Mouse (Mus musculus) MEL (cell line): Measurements from ENCODE around the gene Rsrp1. TPM values are rescaled to one million over a fixed set of nuclear protein-coding genes. Genes with fewer than 3 reads are reported as not detected.

Experiments
- DNase-seq: peaks from one replicate; pipeline ENCODE4 v3.0.0; 2011; ENCODE audit warnings: low read depth, low spot score
- H3K27ac ChIP-seq: 2 replicates; pipeline ENCODE4 v1.5.1; 2012; ENCODE audit warnings: low read depth, mild to moderate bottlenecking, control low read depth, low read length, moderate library complexity; ENCODE audit not compliant: control insufficient read depth
- H3K27me3 ChIP-seq, 2 experiments: fragments of 150-350 bp in 1 of 2; sonication (generic) in 1 of 2; 2 replicates each; pipeline ENCODE4 v1.6.1; 2012; ENCODE audit warnings: low read length in 2 of 2, mild to moderate bottlenecking in 2 of 2, improper control_type of control experiment in 1 of 2, moderate library complexity in 1 of 2; ENCODE audit not compliant: insufficient read depth in 2 of 2, control insufficient read depth in 1 of 2
- H3K36me3 ChIP-seq, 2 experiments: 2 replicates each; pipeline ENCODE4 v1.6.1; 2012 to 2014; ENCODE audit warnings: low read length in 2 of 2, improper control_type of control experiment in 1 of 2, inconsistent platforms in 1 of 2, mild to moderate bottlenecking in 1 of 2; ENCODE audit not compliant: insufficient read depth in 2 of 2, control insufficient read depth in 1 of 2
- H3K4me1 ChIP-seq, 2 experiments: fragments of 150-350 bp in 1 of 2; sonication (generic) in 1 of 2; 2 replicates each; pipeline ENCODE4 v1.6.1; 2012; ENCODE audit warnings: low read length in 2 of 2, improper control_type of control experiment in 1 of 2, mild to moderate bottlenecking in 1 of 2; ENCODE audit not compliant: insufficient read depth in 2 of 2, control insufficient read depth in 1 of 2
- H3K4me3 ChIP-seq, 2 experiments: fragments of 150-350 bp in 1 of 2; sonication (generic) in 1 of 2; 2 replicates each; pipeline ENCODE4 v1.5.1; 2012; ENCODE audit warnings: low read depth in 2 of 2, low read length in 2 of 2, mild to moderate bottlenecking in 2 of 2, moderate library complexity in 2 of 2, control low read depth in 1 of 2, improper control_type of control experiment in 1 of 2; ENCODE audit not compliant: control insufficient read depth in 1 of 2, insufficient read depth in 1 of 2
- H3K79me2 ChIP-seq: 2 replicates; pipeline ENCODE4 v1.6.1; 2012; ENCODE audit warnings: mild to moderate bottlenecking, low read length, moderate library complexity; ENCODE audit not compliant: control insufficient read depth, poor library complexity, insufficient read depth
- H3K9ac ChIP-seq: 2 replicates; pipeline ENCODE4 v1.6.1; 2012; ENCODE audit warnings: low read depth, mild to moderate bottlenecking, control low read depth, low read length, moderate library complexity; ENCODE audit not compliant: control insufficient read depth, poor library complexity, severe bottlenecking
- H3K9me3 ChIP-seq: fragments of 150-350 bp; sonication (generic); replicated peaks from 2 replicates; pipeline ENCODE4 v1.6.1; 2012; ENCODE audit warnings: mild to moderate bottlenecking, low read length, improper control_type of control experiment, moderate library complexity; ENCODE audit not compliant: insufficient read depth
- CHD1 ChIP-seq: IDR thresholded peaks from 2 replicates; pipeline ENCODE4 v1.6.1; 2012; ENCODE audit warnings: low read depth, mild to moderate bottlenecking, inconsistent platforms, low read length, improper control_type of control experiment
- E2F4 ChIP-seq: IDR thresholded peaks from 2 replicates; pipeline ENCODE4 v1.6.1; 2011; ENCODE audit warnings: low read depth, low read length, improper control_type of control experiment, borderline replicate concordance
- EP300 ChIP-seq, 2 experiments: IDR thresholded peaks; 2 replicates each; pipeline ENCODE4 v1.6.1; 2011; ENCODE audit warnings: improper control_type of control experiment in 2 of 2, low read length in 2 of 2, low read depth in 1 of 2, mild to moderate bottlenecking in 1 of 2
- HCFC1 ChIP-seq: IDR thresholded peaks from 2 replicates; pipeline ENCODE4 v1.6.1; 2012; ENCODE audit warnings: low read depth, mild to moderate bottlenecking, inconsistent platforms, low read length, improper control_type of control experiment, moderate library complexity
- JUND ChIP-seq: IDR thresholded peaks from 2 replicates; pipeline ENCODE4 v1.6.1; 2011; ENCODE audit warnings: low read depth, mild to moderate bottlenecking, improper control_type of control experiment, low read length
- MAFK ChIP-seq: IDR thresholded peaks from 2 replicates; pipeline ENCODE4 v1.6.1; 2011; ENCODE audit warnings: low read depth, mild to moderate bottlenecking, low read length, improper control_type of control experiment, borderline replicate concordance
- MAZ ChIP-seq: IDR thresholded peaks from 2 replicates; pipeline ENCODE4 v1.6.1; 2012; ENCODE audit warnings: low read depth, mild to moderate bottlenecking, inconsistent platforms, low read length, improper control_type of control experiment
- MXI1 ChIP-seq: IDR thresholded peaks from 2 replicates; pipeline ENCODE4 v1.6.1; 2011; ENCODE audit warnings: mild to moderate bottlenecking, low read depth, low read length, improper control_type of control experiment
- MYB ChIP-seq: IDR thresholded peaks from 2 replicates; pipeline ENCODE4 v1.6.1; 2011; ENCODE audit warnings: mild to moderate bottlenecking, low read depth, low read length, improper control_type of control experiment
- MYC ChIP-seq: IDR thresholded peaks from 2 replicates; pipeline ENCODE4 v1.6.1; 2011; ENCODE audit warnings: low read depth, mild to moderate bottlenecking, low read length, improper control_type of control experiment, moderate library complexity
- NELFE ChIP-seq: IDR thresholded peaks from 2 replicates; pipeline ENCODE4 v1.6.1; 2011; ENCODE audit warnings: low read depth, low read length, improper control_type of control experiment
- NRF1 ChIP-seq: IDR thresholded peaks from 2 replicates; pipeline ENCODE4 v1.6.1; 2014; ENCODE audit warnings: low read depth, mild to moderate bottlenecking, inconsistent platforms, low read length, improper control_type of control experiment, moderate library complexity; ENCODE audit not compliant: poor library complexity, insufficient read depth, severe bottlenecking
- POLR2A ChIP-seq, 2 experiments: IDR thresholded peaks; 2 replicates each; pipeline ENCODE4 v1.6.1; 2011 to 2012; ENCODE audit warnings: low read length in 2 of 2, mild to moderate bottlenecking in 2 of 2, control low read depth in 1 of 2, improper control_type of control experiment in 1 of 2, low read depth in 1 of 2, moderate library complexity in 1 of 2; ENCODE audit not compliant: control insufficient read depth in 1 of 2, insufficient read depth in 1 of 2, poor library complexity in 1 of 2
- POLR2AphosphoS2 ChIP-seq: IDR thresholded peaks from 2 replicates; pipeline ENCODE4 v1.6.1; 2011; ENCODE audit warnings: low read length, improper control_type of control experiment
- RAD21 ChIP-seq: IDR thresholded peaks from 2 replicates; pipeline ENCODE4 v1.6.1; 2011; ENCODE audit warnings: mild to moderate bottlenecking, low read depth, low read length, improper control_type of control experiment
- RCOR1 ChIP-seq: IDR thresholded peaks from 2 replicates; pipeline ENCODE4 v1.6.1; 2012; ENCODE audit warnings: low read depth, mild to moderate bottlenecking, inconsistent platforms, low read length, improper control_type of control experiment
- SIN3A ChIP-seq: IDR thresholded peaks from 2 replicates; pipeline ENCODE4 v1.6.1; 2012; ENCODE audit warnings: low read length, improper control_type of control experiment, inconsistent platforms
- UBTF ChIP-seq: IDR thresholded peaks from 2 replicates; pipeline ENCODE4 v1.6.1; 2012; ENCODE audit warnings: low read depth, mild to moderate bottlenecking, inconsistent platforms, low read length, improper control_type of control experiment, moderate library complexity, borderline replicate concordance; ENCODE audit not compliant: insufficient read depth
- USF1 ChIP-seq: IDR thresholded peaks from 2 replicates; pipeline ENCODE4 v1.6.1; 2014; ENCODE audit warnings: low read depth, mild to moderate bottlenecking, inconsistent platforms, low read length, improper control_type of control experiment, moderate library complexity
- ZMIZ1 ChIP-seq: IDR thresholded peaks from 2 replicates; pipeline ENCODE4 v1.6.1; 2012; ENCODE audit warnings: low read depth, mild to moderate bottlenecking, inconsistent platforms, low read length, improper control_type of control experiment, moderate library complexity
- ZNF384 ChIP-seq: IDR thresholded peaks from 2 replicates; pipeline ENCODE4 v1.6.1; 2012; ENCODE audit warnings: low read depth, mild to moderate bottlenecking, inconsistent platforms, low read length, improper control_type of control experiment
- polyA plus RNA-seq, 2 experiments: library from polyadenylated mRNA; stranded (reverse) in 1 of 2; unstranded in 1 of 2; fragments of >175 nt in 1 of 2; fragments of >200 nt in 1 of 2; gene quantifications; 2 replicates each; pipeline versions ENCODE4 v1.2.1 to v1.2.4; 2012; ENCODE audit warnings: low replicate concordance in 2 of 2, low read depth in 1 of 2; ENCODE audit not compliant: insufficient read length in 2 of 2, insufficient read depth in 1 of 2, missing spikeins in 1 of 2
- total RNA-seq: library from RNA; depleted of rRNA; stranded (reverse); fragments of 300-350 nt; gene quantifications from 2 replicates; pipeline ENCODE4 v1.2.3, GENCODE M21; 2012

Rsrp1 gene
- total and polyA plus RNA-seq, 3 experiments = 59.5 to 110 TPM; not detected in 1

DNA sequence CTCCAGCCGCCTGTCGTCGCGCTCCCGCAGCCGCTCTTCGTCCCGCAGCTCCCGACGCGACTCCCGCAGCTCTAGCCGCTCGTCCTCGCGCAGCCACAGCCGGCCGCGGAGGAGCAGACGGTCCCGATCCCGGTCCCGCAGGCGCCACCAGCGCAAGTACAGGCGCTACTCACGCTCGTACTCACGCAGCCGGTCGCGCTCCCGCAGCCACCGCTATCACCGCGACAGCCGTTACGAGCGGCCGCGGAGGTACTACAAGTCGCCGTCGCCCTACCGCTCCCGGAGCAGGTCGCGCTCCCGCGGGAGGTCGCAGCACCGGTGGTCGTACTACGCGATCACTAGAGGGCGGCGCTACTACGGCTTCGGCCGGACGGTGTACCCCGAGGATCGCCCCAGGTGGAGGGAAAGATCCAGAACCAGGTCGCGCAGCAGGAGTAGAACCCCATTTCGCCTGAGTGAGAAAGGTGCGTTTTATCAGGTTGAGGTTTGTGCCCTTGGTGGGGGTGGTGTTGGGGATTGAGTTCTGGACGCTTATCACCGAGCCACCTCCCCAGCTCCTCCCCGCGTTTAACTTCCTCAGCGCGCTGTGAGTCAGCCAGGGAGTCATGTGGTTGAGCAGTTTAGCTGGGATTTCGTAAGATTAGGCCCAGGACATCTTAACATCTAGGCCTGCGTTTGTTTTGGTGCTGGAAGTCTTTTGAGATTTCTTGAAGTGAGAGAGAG, 788 bp downstream of the Rsrp1 start (continued):
- peak; percentile 86 for TF ChIP-seq USF1
- TF ChIP-seq EP300 (IDR thresholded peaks at IDR 0.05; ENCODE audit: low read depth in 1 of 2, low read length in 2 of 2) = peak; percentile 75 to 83
- peak; percentile 90 for TF ChIP-seq RCOR1
- no peak for TF ChIP-seq MYB

DNA sequence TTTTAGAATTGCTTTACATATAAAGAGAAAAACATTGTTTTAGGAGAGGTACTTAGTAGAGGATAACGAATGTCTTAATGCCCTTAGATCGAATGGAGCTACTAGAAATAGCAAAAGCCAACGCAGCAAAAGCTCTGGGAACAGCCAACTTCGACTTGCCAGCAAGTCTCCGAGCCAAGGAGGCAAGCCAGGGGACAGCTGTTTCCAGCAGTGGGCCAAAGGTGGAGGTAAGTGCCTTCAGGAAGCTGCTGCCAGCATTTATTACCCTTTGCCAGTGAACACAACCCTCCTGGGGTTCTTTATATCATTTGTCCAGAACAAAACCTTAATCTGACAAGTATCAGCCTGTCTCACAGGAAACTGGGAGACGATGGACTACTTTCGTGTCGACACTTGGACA, 1.8 kb downstream of the Rsrp1 start:
- peak overlapping the region; percentile 46; the same call in 1 of the 2 replicates for H3K27ac ChIP-seq
- DNase-seq = peak; percentile 32
- H3K79me2 ChIP-seq = peaks cover 30% of the 10 kb centered on the region
- H3K4me1 ChIP-seq = peaks cover 7 to 23% of the 10 kb centered on the region in 2 experiments
- peaks cover 32 to 43% of the 10 kb centered on the region in 2 experiments for H3K36me3 ChIP-seq
- peak overlapping the region; percentile 95 for H3K9ac ChIP-seq
- TF ChIP-seq JUND (no peak), CHD1 (0 out of 2 replicates have a peak, but pooled peaks have one; percentile 26)
- no peaks in the 10 kb centered on the region for H3K27me3 ChIP-seq
- no peaks in the 10 kb centered on the region for H3K9me3 ChIP-seq
- H3K4me3 ChIP-seq = peak overlapping the region; percentile 60 to 70

DNA sequence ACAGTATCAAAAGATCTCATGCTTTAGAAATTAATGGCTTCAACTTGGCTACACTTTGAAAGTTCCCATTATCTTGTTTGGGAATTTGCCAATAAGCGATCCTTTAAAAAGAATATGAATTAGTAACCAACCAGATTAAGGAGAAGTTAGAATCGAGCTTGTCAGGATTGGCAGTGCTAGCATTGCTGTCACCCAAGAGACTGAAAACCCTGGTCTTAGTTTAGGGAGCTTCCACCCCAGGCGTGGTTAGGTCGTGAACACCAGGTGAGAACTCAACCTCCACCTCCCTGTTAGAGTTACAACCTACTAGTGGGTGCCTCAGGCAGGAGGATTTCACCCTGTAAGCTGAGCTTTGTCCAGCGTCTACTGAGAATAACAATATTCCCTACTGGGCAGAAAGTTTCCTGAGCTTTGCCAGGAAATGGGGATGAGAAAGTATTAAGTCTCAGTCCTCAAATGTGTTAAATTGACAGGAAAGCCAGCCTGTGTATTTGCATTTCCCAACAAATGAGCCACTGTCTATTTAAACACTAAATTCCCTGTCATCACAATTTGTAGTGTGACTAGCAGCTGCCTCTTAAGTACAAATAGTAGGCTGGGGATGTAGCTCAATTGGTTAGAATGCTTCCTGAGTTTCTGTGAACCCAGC, 4.5 kb downstream of the Rsrp1 start:
- DNase-seq = peak; percentile 57
- no peaks in the 10 kb centered on the region for H3K27me3 ChIP-seq
- TF ChIP-seq ZNF384 = no peak
- TF ChIP-seq MYC = 0 out of 2 replicates have a peak, but pooled peaks have one; percentile 34
- TF ChIP-seq HCFC1 = no peak
- peak in 1 of 2 experiments; percentile 59; a peak in 2 of 4 replicates for TF ChIP-seq POLR2A (IDR thresholded peaks at IDR 0.05; ENCODE audit: control insufficient read depth in 1 of 2, insufficient read depth in 1 of 2, low read depth in 1 of 2, low read length in 2 of 2, poor library complexity in 1 of 2)
- no peak for TF ChIP-seq SIN3A
- TF ChIP-seq MYB = 0 out of 2 replicates have a peak, but pooled peaks have one; percentile 21
- no peak for TF ChIP-seq NRF1
- TF ChIP-seq MAZ = no peak
- TF ChIP-seq E2F4 = no peak
- peak; percentile 96; the same call in 1 of the 2 replicates for TF ChIP-seq POLR2AphosphoS2
- TF ChIP-seq JUND = no peak
- no peak for TF ChIP-seq UBTF
- 0 out of 2 replicates have a peak, but pooled peaks have one; percentile 16 for TF ChIP-seq MAFK
- TF ChIP-seq MXI1 = no peak
- peak; percentile 31; the same call in 1 of the 2 replicates for TF ChIP-seq NELFE
- peak in 1 of 2 experiments; percentile 6; a peak in 1 of 4 replicates for TF ChIP-seq EP300 (IDR thresholded peaks at IDR 0.05; ENCODE audit: low read depth in 1 of 2, low read length in 2 of 2)
- TF ChIP-seq RAD21 = no peak
- peak; percentile 63 for TF ChIP-seq ZMIZ1
- H3K4me1 ChIP-seq = peaks cover 3 to 6% of the 10 kb centered on the region in 2 experiments; a peak in 3 of 4 replicates
- H3K9me3 ChIP-seq = no peaks in the 10 kb centered on the region
- no peak overlapping the region for H3K4me3 ChIP-seq
- peak overlapping the region; percentile 8; the same call in 1 of the 2 replicates for H3K27ac ChIP-seq
- no peak overlapping the region; the same call in 1 of the 2 replicates for H3K9ac ChIP-seq
- H3K36me3 ChIP-seq = peaks cover 34 to 36% of the 10 kb centered on the region in 2 experiments
- H3K79me2 ChIP-seq = peaks cover 41% of the 10 kb centered on the region
